Mouse (Mus musculus) liver, embryonic 14.5 days (tissue): ENCODE measurements around the gene Cyp4f18. TPM values are rescaled to one million over a fixed set of nuclear protein-coding genes. Genes with fewer than 3 reads are reported as not detected.

Source experiments
- ATAC-seq: fragments of 200-750 bp; cut with Nextera tagmentation; 2 replicates; pipeline ENCODE4 v1.8.0; 2017; ENCODE audit warnings: moderate number of reproducible peaks, mild to moderate bottlenecking, moderate library complexity; ENCODE audit not compliant: insufficient read depth
- DNase-seq, 3 experiments: peaks; one replicate each; pipeline ENCODE4 v3.0.0-alpha.2; 2012 to 2013; ENCODE audit warnings: low read depth in 3 of 3, low spot score in 3 of 3
- H3K27ac ChIP-seq: fragments of 300-500 bp; sonication (generic); 2 replicates; pipeline ENCODE4 v1.5.1; 2014; ENCODE audit warnings: moderate library complexity, mild to moderate bottlenecking, control low read depth, inconsistent platforms
- H3K27me3 ChIP-seq: fragments of 300-500 bp; sonication (generic); 2 replicates; pipeline ENCODE4 v1.6.1; 2014; ENCODE audit warnings: mild to moderate bottlenecking, low read length, moderate library complexity; ENCODE audit not compliant: control insufficient read depth, insufficient read depth
- H3K36me3 ChIP-seq: fragments of 300-500 bp; sonication (generic); replicated peaks from 2 replicates; pipeline ENCODE4 v1.6.1; 2014; ENCODE audit warnings: low read depth; ENCODE audit not compliant: control insufficient read depth, insufficient read depth
- H3K4me1 ChIP-seq, 2 experiments: fragments of 200-500 bp in 1 of 2; fragments of 300-500 bp in 1 of 2; sonication (generic) in 1 of 2; replicated peaks; 2 replicates each; pipeline ENCODE4 v1.6.1; 2012 to 2014; ENCODE audit warnings: antibody characterized with exemption in 1 of 2, inconsistent platforms in 1 of 2, low read length in 1 of 2; ENCODE audit not compliant: control insufficient read depth in 2 of 2, insufficient read depth in 2 of 2
- H3K4me2 ChIP-seq: fragments of 300-500 bp; sonication (generic); 2 replicates; pipeline ENCODE4 v1.6.1; 2014; ENCODE audit warnings: low read depth, mild to moderate bottlenecking, control low read depth, moderate library complexity
- H3K4me3 ChIP-seq, 2 experiments: fragments of 200-500 bp in 1 of 2; fragments of 300-500 bp in 1 of 2; sonication (generic) in 1 of 2; 2 replicates each; pipeline ENCODE4 v1.5.1; 2012 to 2014; ENCODE audit warnings: low read depth in 2 of 2, low read length in 2 of 2, mild to moderate bottlenecking in 2 of 2, control low read depth in 1 of 2, inconsistent platforms in 1 of 2, moderate library complexity in 1 of 2; ENCODE audit not compliant: insufficient read depth in 1 of 2
- H3K9ac ChIP-seq: fragments of 300-500 bp; sonication (generic); replicated peaks from 2 replicates; pipeline ENCODE4 v1.6.1; 2014; ENCODE audit warnings: mild to moderate bottlenecking, control low read depth, moderate library complexity
- H3K9me3 ChIP-seq: fragments of 300-500 bp; sonication (generic); 2 replicates; pipeline ENCODE4 v1.6.1; 2016; ENCODE audit warnings: low read length, mixed read lengths; ENCODE audit not compliant: control insufficient read depth
- CTCF ChIP-seq: IDR thresholded peaks from 2 replicates; pipeline ENCODE4 v1.5.1; 2016; ENCODE audit warnings: antibody characterized with exemption, low read depth, control low read depth
- EP300 ChIP-seq: IDR thresholded peaks from 2 replicates; pipeline ENCODE4 v1.6.1; 2016; ENCODE audit warnings: antibody characterized with exemption, low read depth
- WGBS: fragments of 180-500 bp; shearing (Covaris S2); extraction: QIAGEN DNeasy Blood & Tissue Kit; methylation state at CpG from one replicate; pipeline ENCODE4 v1.1.7; 2014; ENCODE audit not compliant: insufficient replicate concordance; 5-methylcytosine and 5-hydroxymethylcytosine counted together
- polyA plus RNA-seq, 2 experiments: library from polyadenylated mRNA; depleted of rRNA in 1 of 2; stranded (reverse) in 1 of 2; unstranded in 1 of 2; fragments of >200 nt; fragmentation: Nextera tagmentation in 1 of 2; extraction: Ambion mirVana in 1 of 2; gene quantifications; 2 replicates each; pipeline versions ENCODE4 v1.2.1 to v1.2.3; 2012 to 2014

Gene Cyp4f18
- polyA plus RNA-seq, 2 experiments = 1.4 to 2.1 TPM

- H3K9me3 ChIP-seq = no peaks in the 10 kb centered on the region
- no peaks in the 10 kb centered on the region for H3K27me3 ChIP-seq
- TF ChIP-seq EP300 (no peak), CTCF (no peak)
- no peak overlapping the region for H3K9ac ChIP-seq
- ATAC-seq (no peak), DNase-seq (peak; percentile 9 to 22 (median 10))
- H3K4me1 ChIP-seq = no peaks in the 10 kb centered on the region; a peak in 1 of 4 replicates
- H3K36me3 ChIP-seq = no peaks in the 10 kb centered on the region
- no peak overlapping the region for H3K27ac ChIP-seq
- no peak overlapping the region for H3K4me2 ChIP-seq
- WGBS = 14% methylated on average over 3 of the region's 3 CpGs
- no peak overlapping the region for H3K4me3 ChIP-seq
Measured at GRCm38 (mm10) chr8:72008134-72008641, 1.2 kb downstream of the Cyp4f18 start.

- ATAC-seq (no peak), DNase-seq (no peak)
- no peaks in the 10 kb centered on the region for H3K9me3 ChIP-seq
- no peak overlapping the region for H3K9ac ChIP-seq
- no peaks in the 10 kb centered on the region; a peak in 1 of 4 replicates for H3K4me1 ChIP-seq
- no peak overlapping the region for H3K27ac ChIP-seq
- H3K36me3 ChIP-seq = no peaks in the 10 kb centered on the region
- TF ChIP-seq CTCF = no peak
- TF ChIP-seq EP300 = no peak
- 38% methylated on average over 1 of the region's 1 CpGs for WGBS
- H3K27me3 ChIP-seq = no peaks in the 10 kb centered on the region
- no peak overlapping the region for H3K4me3 ChIP-seq
- H3K4me2 ChIP-seq = no peak overlapping the region
Measured at GRCm38 (mm10) chr8:72006763-72007162, 2.7 kb downstream of the Cyp4f18 start.

GRCm38 (mm10) chr8:72005912-72006311 is 3.5 kb downstream of the Cyp4f18 start:
- Histone ChIP-seq H3K4me1 (no peaks in the 10 kb centered on the region; a peak in 1 of 4 replicates), H3K36me3 (no peaks in the 10 kb centered on the region), H3K4me3 (no peak overlapping the region), H3K27ac (no peak overlapping the region), H3K9ac (no peak overlapping the region), H3K27me3 (no peaks in the 10 kb centered on the region), H3K9me3 (no peaks in the 10 kb centered on the region), H3K4me2 (no peak overlapping the region)
- TF ChIP-seq CTCF (no peak), EP300 (no peak)
- ATAC-seq = no peak
- DNase-seq = no peak
- 57% methylated on average over 3 of the region's 3 CpGs for WGBS

GRCm38 (mm10) chr8:72002942-72003341 is 6.5 kb downstream of the Cyp4f18 start:
- Histone ChIP-seq H3K4me1 (no peaks in the 10 kb centered on the region), H3K36me3 (no peaks in the 10 kb centered on the region), H3K9me3 (no peaks in the 10 kb centered on the region), H3K27ac (no peak overlapping the region), H3K9ac (no peak overlapping the region), H3K4me2 (no peak overlapping the region), H3K4me3 (no peak overlapping the region), H3K27me3 (no peaks in the 10 kb centered on the region)
- TF ChIP-seq CTCF (no peak), EP300 (no peak)
- ATAC-seq = no peak
- DNase-seq = no peak

- Histone ChIP-seq H3K4me2 (no peak overlapping the region), H3K27ac (no peak overlapping the region), H3K9me3 (no peaks in the 10 kb centered on the region), H3K4me3 (no peak overlapping the region), H3K4me1 (no peaks in the 10 kb centered on the region), H3K36me3 (no peaks in the 10 kb centered on the region), H3K9ac (no peak overlapping the region), H3K27me3 (no peaks in the 10 kb centered on the region)
- ATAC-seq (no peak), DNase-seq (no peak)
- 33% methylated on average over 3 of the region's 3 CpGs for WGBS
- TF ChIP-seq CTCF (no peak), EP300 (no peak)
Measured at GRCm38 (mm10) chr8:72000223-72000622, 9.2 kb downstream of the Cyp4f18 start.
